Mouse (Mus musculus): Measurements from ENCODE around the gene Hic2.

Gene Hic2

DNA sequence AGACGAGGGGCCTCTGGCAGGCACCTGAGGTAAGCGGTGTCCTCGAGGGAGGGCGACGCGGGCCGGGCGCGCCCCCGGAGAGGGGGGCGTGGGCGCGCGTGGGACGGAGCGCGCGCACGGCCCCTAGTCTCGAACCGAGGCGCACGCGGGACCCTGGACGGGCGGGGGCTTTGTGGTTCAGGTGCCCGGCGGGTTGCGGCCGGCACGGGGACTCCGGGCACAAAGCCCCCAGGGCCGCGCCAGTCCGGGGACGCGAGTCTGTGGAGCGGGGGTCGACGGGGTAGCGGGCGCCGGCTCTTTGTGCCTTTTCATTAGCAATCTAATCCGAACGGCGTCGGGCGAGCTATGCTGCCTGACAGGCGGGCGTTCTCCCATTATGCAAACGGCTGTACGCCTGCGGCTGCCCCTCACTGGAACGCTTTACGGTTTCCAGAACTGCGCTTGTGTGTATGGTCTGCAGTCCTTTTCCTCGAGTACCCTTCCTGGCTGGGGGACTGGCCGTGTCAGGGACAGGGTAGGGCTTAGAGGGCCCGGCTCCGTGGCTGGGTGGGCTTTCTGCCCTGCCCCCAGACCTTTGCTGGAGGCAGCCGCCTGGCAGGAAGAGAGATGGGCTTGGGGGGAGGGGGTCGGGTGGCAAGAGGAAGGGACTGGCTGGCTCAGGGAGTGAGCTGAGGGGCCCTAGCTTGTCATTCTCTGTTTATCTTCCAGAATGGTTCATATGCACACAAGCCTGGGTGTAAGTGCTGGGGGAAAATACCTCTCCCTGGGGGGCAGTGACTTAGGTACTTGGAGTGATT lies 528 bp downstream of the Hic2 start:
- peak; percentile 59 for DNase-seq (ENCODE audit: low read depth, low spot score)

DNA sequence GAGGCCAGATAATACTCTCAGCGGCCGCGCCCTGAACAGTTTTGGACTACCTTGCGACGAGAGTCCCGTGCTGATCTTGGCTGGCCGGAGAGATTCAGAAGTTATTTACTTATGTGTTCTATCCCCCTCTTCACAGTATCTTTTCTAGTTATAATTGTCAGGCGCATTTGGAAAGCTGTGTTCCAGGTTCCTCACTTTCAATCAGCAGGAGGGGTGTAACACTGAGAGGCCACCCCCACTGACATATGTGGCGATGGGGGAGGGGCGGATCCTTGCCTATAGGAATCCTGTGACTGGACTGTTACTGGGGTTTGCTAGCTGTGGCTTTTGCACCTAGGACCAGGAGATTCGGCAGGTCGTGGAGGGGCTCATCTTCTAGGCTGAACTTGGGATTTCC lies 1.1 kb downstream of the Hic2 start:
- peak; percentile 46 for DNase-seq (ENCODE audit: low read depth, low spot score)

DNA sequence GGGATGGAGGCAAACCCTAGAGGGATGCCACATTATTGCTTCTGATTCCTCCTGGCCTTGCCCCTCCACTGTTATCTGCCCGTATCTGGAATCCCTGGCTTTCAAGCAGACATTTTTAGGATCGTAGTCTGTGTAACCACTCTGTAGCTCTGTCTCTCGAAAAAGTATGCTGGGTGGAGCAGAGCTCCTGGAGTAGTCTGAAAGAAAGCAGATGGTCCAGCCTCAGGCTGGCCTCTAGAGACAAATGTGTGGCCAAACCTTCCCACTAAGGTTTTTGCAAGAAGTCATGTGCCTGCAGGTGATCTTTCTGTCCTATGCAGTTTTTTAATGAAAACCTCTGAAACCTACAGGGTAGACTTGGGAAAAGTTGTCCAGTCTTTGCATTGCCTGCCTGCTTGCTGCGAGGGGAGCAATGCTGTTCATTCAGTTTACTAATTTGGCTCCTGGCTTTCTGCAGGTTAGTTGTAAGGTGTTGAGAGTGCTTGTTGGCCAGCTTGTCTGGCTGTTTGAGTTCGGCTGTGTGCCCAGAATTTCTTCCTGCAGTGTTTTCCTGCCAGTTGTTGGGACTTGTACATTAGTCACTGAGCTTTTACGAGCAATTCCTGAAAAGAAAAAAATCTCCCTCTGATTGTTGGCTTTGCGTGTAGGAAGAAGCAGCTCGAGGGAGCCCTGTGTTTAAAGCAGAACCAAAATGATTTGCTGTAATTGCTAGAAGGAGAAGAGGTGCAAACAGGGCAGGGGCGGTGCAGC lies 1.7 kb downstream of the Hic2 start:
- no peak for DNase-seq (ENCODE audit: low read depth, low spot score)

DNA sequence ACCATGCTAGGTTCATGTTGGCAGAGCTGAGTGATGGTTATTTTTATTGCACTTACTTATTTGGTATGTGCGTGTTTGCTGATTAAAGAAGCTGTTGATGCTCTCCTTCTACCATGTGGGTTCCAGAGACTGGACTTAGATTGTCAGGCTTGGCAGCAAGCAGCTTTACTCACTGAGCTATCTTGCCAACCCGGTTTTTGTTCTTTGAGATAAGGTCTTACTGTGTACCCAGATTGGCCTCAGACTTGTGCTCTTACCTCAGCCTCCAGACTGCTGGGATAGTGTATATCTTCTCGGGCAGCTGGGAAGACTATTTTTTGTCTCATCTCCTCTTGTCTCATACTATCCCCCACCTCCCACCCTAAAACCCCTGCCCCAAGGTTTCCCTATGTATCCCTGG lies 4.3 kb downstream of the Hic2 start:
- DNase-seq (ENCODE audit: low read depth, low spot score), result no peak

DNA sequence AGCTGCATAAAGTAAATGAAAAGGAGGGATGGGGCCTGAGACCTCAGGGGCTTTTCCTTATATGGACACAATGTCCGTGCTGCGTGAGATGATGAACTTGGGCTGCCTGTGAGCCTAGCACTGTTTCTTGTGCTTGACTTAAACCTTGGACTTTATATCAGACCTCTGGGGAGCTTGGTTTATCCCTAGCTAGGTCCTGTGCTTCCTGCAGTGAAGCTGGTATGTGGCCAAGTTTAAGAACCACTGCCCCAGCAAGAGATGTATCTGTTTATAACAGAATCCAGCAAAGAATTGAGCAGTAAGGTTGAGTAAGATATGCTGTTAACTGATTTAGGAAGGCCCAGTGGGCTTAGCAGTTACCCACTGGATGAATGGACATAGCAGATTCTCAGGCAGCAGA lies 6.0 kb downstream of the Hic2 start:
- DNase-seq (ENCODE audit: low read depth, low spot score), result no peak

DNA sequence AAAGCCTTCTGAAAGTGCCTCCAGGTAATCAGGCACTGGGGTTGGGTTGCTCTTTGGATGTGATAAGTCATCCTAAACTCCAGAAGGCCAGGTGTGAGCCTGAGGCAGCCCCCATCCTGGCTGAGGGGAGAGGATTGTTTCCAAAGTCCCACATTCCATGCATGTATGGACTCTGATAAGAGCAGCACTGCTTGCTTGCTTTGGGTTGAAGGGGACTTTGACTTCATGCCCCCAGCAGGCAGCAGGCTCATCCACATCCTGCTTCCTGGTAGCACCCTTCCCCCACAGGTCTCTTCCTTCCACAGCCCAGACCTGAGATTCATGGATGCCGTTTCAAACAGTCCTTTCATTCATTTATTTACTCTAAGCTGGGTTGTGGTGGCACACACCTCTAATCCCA lies 10.4 kb downstream of the Hic2 start:
- DNase-seq (ENCODE audit: low read depth, low spot score), result no peak

DNA sequence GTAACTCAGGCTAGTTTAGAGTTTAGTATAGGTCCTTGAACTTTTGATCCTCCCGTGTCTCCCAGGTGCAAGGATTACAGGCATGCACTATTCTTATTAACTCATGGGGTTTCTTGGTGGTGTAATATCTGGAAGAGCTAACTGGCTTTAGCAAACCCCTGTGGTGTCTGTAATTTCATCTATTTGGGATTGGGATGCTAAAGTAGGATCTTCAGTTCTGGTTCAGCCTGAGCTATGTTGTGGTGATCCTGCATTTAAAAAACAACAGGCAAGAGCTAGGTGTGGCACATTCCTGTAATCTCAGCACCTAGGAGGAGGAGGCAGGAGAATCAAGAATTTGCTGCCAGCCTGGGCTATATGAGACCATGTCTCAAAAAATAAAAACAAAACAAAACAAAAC lies 11.6 kb downstream of the Hic2 start:
- DNase-seq (ENCODE audit: low read depth, low spot score), result no peak

DNA sequence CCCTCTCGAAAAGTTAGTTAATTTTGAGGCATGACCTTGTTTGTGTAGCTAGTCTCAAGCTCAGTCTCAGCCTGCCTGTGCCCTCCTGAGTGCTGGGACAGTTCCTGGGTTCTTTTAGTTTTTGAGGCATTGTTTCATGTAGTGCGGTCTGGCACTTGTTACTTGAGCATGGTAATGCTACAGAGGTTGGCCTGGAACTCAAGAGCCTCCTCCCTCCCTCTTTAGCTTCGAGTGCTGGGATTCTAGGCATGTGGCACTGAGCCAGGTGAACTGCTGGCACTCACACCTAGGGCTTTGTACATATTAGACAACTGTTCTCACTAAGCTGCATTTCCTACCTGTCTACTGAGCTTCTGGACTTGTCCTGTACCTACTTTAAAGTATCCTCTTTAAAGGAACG lies 14.4 kb downstream of the Hic2 start:
- DNase-seq (ENCODE audit: low read depth, low spot score), result no peak

DNA sequence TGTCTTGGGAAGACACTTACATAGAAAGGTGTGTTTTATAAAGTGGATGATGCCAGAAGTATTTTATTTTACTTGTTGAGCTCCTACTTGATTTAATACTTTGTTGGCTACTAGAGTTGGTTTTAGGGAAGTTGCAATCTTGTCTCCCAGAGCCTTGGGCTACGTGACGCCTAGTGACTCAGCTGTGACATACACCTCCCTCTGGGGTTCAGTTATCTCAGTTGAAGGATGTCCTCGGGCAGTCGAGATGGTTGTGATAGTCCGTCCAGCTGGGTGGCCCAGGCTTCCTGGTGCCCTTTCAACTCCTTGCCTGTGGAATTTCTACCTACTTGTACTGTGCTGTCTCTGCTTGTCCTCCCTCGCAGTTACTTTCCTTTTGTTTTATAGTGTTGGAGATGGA lies 15.8 kb downstream of the Hic2 start:
- no peak for DNase-seq (ENCODE audit: low read depth, low spot score)

DNA sequence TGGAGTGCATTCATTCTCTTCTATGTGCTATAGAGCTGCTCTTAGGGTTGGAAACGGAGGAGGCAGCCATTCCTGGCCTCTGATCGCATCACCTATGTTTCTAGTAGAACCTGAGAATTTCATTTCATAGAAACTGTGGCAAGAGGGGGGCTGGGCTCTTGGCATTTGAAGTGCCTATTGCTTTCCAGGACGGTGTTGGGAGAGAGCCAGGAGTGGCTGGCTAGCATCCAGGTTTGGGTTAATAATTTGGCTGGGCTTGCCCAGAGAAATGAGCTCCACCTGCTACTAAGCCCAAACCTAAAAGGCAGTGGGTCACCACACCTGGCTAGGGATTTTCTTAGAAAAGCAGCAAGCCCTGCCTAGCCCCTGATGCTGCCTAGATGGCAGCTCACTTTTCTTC lies 18.2 kb downstream of the Hic2 start:
- DNase-seq (ENCODE audit: low read depth, low spot score), result no peak

DNA sequence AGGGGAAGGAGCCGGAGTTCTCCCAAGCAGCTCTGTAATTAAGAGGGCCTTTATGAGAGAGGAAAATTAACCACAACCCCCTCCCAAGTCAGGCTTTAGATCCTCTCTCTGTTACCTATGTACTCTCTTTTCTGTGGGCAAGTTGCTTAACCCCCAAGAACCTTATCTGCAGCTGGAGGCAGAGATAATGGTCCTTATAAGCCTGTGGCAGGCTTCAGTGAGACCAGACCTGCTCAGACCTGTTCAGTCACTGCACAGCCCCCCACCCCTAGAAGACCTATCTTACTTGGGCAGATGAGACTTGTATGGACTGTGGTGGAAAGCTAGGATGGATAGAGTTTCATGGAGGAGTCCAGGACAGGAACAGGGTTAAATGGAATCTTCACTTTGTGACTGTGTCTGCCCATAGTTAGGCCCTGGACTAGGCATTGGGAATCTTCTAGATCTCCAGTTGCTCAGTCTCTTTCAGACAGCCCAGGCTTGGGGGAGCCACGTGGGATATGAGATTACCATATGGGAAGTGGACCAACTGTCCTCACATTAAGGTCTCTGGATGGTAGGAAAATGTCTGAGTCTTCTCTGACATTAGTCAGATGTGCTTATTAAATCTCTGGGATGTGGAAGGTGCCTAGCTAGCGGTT lies 18.8 kb downstream of the Hic2 start:
- no peak for DNase-seq (ENCODE audit: low read depth, low spot score)

DNA sequence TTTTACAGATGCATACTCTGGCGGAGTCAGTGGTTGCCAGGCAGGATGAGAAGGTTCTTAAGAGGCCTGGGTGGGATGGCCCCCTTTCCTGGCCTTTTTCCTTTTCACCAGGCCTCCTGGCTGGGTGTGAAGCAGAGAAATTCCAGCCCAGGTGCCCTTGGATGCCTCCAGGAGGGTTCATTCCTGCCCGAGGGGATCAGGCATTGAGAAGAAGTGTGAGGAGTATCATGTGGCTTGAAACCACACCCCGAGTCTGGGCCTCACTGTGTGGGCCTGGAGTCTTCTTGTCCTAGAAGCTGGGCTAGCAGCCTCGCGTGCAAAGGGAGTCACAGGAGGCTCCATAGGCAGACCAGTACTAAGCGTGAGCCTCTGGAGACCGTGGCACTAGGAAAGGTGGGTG lies 19.5 kb downstream of the Hic2 start:
- no peak for DNase-seq (ENCODE audit: low read depth, low spot score)

DNA sequence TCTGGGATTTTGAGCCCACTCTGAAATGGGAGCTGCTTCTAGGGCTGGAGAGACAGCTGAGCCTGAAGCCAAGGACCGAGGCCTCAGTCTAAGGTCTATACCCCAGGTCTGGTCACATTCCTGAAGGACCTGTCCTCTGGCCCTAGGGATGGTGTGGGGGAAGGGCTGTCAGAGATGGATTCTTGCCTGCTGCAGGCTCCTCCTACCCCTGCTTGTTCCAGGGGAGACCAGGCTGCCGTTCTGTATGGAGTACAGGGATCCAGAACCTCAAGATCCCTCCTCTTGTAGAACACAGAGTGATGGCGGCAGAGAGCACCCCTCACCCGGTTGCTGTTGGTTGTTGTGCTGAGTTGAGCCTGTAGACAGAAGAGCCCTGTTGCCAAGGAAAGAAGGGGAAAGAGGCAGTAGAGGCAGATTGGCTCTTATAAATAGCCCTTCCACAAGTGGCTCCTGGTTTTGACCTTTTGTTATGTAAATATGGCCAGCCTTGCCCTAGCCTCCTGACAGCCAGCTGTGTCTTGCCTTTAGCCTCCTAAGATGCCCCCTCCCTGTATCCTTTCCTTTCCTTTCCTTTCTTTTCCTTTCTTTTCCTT lies 20.7 kb downstream of the Hic2 start:
- no peak for DNase-seq (ENCODE audit: low read depth, low spot score)

DNA sequence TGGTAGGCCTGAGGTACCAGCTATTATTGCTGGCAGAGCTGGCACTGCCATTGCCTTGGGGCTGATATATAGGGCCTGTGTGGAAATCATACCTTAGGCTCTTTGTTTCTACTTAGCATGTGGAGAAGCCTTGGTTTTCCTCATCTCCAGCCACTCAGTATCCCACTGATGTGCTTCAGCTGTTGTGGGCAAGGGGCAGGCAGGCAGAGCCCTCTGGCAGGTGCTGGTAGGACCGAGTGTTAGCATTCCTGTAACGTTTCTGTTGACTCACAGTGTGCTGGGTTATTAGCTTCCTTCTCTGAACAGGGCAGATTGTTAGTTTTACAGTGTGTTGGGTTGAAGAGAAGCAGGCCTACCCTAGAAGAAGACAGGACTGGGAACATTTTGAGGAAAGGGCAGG lies 21.9 kb downstream of the Hic2 start:
- DNase-seq (ENCODE audit: low read depth, low spot score), result no peak

DNA sequence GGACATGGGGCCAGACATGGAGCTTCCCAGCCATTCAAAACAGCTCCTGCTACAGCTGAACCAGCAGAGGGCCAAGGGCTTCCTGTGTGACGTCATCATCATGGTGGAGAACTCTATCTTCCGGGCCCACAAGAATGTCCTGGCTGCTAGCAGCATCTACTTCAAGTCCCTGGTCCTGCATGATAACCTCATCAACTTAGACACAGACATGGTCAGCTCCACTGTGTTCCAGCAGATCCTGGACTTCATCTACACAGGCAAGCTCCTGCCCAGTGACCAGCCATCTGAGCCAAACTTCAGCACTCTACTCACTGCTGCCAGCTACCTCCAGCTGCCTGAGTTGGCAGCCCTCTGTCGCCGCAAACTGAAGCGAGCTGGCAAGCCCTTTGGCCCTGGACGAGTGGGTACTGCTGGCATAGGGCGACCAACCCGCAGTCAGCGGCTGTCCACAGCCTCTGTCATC lies 24.0 kb downstream of the Hic2 start:
- no peak for DNase-seq (ENCODE audit: low read depth, low spot score)

DNA sequence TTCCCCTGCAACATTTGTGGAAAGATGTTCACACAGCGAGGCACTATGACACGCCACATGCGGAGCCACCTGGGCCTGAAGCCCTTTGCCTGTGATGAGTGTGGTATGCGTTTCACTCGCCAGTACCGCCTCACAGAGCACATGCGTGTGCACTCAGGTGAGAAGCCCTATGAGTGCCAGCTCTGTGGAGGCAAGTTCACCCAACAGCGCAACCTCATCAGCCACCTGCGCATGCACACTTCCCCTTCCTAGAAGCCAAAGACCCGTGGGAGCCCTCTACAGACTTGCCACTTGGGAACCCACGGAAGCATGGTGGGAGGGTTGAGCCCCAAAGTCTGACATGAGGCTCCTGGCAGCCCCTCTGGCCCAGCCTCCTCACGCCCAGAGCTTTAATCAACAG lies 25.5 kb downstream of the Hic2 start:
- DNase-seq (ENCODE audit: low read depth, low spot score), result no peak

DNA sequence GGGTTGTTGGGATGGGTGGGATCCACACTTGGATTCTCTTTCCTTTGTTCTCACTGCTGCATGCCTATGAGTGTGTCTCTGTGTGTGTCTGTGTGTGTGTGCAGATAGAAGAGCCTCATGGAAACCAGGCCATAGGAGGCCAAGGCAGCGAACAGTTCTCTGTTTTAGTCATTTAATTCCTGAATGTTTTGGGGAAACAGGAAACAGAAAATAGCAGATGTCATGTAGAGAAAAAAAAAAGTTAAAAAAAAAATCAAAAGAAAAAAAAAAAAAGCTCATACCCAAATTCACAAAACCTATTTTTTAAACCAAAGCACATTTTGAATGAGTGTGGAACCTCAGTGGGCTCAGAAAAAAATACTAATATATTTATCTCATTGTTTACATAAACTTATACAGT lies 28.0 kb downstream of the Hic2 start:
- no peak for DNase-seq (ENCODE audit: low read depth, low spot score)

DNA sequence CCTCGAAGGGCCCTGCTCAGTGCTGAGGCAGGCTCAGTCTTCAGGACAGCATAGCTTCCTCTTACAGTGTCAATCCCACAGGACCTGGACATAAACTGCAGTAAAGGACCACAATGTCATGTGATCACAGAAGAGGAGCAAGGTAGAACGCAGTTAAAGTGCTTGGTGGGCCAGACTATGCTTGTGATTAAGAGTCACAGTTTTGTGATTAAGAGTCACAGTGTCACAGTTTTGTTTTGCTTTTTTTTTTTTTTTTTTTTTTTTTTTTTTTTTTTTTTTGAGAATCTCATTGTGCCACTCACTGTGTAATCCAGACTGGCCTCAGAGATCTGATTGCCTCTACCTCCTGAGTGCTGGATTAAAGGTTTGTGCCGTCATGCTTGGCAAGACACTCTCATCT lies 32.7 kb downstream of the Hic2 start:
- no peak for DNase-seq (ENCODE audit: low read depth, low spot score)

DNA sequence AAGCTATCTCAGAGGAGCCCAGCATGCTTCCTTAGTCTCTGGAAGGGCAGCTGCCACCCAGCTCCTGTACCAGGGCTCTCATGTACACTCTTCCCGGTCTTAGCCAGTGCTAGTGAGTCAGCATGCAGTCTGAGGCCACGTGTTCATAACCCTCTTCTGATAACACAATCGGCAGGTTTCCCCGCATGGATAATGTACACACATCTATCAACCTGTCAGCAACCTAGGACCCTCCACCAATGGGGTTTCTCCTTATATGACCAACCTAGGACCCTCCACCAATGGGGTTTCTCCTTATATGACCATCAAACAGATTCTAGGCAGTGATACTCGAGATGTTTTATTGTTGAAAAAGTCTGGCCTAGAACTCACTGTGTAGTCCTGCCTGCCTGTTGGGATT lies 34.6 kb downstream of the Hic2 start:
- no peak for DNase-seq (ENCODE audit: low read depth, low spot score)

DNA sequence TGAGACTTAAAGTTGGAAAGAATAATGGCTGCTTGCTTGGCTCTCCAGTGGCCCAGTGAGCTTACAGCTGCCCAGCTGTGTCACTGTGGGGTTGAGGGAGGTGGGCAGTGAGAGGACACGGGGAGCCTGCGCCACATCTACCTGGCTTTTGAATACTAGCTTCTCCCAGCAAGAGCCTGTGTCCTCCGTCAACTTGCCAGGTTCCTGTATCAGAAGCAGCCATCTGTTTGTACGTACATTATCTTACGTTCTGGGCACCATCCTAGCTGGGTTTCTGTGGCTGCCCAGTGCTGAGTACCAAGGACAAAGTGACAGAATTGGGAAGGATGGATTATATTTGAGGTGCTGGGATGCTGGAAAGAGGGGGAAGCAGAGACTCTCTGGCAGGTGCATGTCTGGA lies 36.5 kb downstream of the Hic2 start:
- no peak for DNase-seq (ENCODE audit: low read depth, low spot score)

DNA sequence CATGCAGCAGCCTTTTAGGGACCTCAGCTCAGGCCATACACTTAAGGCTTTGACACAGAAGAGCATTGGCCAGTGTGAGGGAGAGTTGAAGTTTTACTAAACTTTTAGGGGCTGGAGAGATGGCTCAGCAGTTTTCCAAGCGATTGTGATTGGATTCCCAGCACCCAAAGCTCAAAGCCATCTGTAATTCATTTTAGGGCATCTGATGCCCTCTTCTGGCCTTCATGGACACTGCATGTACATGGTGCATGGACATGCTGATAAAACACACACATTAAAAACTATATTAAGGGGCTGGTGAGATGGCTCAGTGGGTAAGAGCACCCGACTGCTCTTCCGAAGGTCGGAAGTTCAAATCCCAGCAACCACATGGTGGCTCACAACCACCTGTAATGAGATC lies 37.8 kb downstream of the Hic2 start:
- no peak for DNase-seq (ENCODE audit: low read depth, low spot score)

DNA sequence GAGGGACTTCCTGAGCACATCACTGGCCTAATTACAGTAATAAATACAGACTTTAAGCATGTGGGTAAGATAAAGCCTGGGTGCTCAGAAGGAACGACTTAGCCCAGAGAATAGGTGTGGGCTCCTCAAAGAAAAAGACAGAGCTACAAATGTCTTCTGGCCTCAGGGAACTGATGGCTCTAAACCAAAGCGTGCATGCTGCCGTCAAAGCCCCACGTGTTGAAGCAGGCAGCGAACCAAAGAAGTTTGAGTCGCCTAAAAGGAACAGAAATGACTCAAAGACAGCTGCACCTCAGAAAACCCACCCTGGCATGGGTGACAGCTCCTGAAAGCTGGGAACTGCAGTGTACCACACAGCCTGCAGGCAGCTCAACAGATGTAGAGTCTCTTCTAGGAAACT lies 38.5 kb downstream of the Hic2 start:
- no peak for DNase-seq (ENCODE audit: low read depth, low spot score)
